Mouse (Mus musculus): ENCODE data around the gene Galnt10.

DNA sequence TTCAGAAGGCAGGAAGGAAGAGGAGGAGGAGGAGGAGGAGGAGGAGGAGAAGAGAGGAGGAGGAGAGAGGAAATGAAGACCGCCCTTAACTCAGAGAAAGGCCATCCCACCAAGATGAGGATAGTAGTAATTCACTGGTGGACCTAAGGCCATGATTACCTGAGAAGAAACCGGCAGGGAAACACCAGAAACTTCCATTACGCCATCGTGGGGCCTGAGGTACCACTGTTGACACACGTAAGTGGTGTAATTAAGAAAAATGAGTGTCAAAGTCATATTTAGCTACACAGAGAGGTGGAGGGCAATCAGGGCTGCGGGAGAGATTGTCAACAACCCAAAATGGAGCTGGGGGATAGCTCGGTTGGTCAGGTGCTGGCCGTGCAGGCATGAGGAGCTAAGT lies 23.0 kb downstream of the Galnt10 start:
- no peak for TF ChIP-seq CTCF (conservative IDR thresholded peaks at IDR 0.05 in 1 of 2, IDR thresholded peaks at IDR 0.05 in 1 of 2; ENCODE audit: low read depth in 2 of 2, low read length in 2 of 2)
- no peak for TF ChIP-seq CHD2 (IDR thresholded peaks at IDR 0.05; ENCODE audit: low read length)
- TF ChIP-seq POLR2A (IDR thresholded peaks at IDR 0.05; ENCODE audit: low read depth, low read length), result no peak
- TF ChIP-seq NELFE (IDR thresholded peaks at IDR 0.05; ENCODE audit: low read depth, low read length), result no peak
- TF ChIP-seq TCF12 (IDR thresholded peaks at IDR 0.05; ENCODE audit: low read depth, low read length), result no peak
- TF ChIP-seq EP300 (IDR thresholded peaks at IDR 0.05; ENCODE audit: low read length), result no peak
- TF ChIP-seq MXI1 (IDR thresholded peaks at IDR 0.05; ENCODE audit: low read depth, low read length), result no peak
- no peak for TF ChIP-seq MEF2A (IDR thresholded peaks at IDR 0.05; ENCODE audit: borderline replicate concordance, low read depth, low read length)
